Mouse (Mus musculus) bone marrow macrophage, adult 2 months (primary cell): ENCODE measurements around the gene Grid1.

Experiments used
- CTCF ChIP-seq: IDR thresholded peaks from 2 replicates; pipeline ENCODE4 v1.5.1; 2012; ENCODE audit warnings: low read depth, mild to moderate bottlenecking, low read length, moderate library complexity
- POLR2A ChIP-seq: IDR thresholded peaks from 2 replicates; pipeline ENCODE4 v1.6.1; 2012; ENCODE audit warnings: mild to moderate bottlenecking, low read depth, low read length, borderline replicate concordance

GRCm38 (mm10) chr14:35139824-35140223 is 319.9 kb downstream of the Grid1 start:
- TF ChIP-seq CTCF = no peak
- no peak for TF ChIP-seq POLR2A
